Mouse (Mus musculus): ENCODE data around the gene Cybc1. TPM values are rescaled to one million over a fixed set of nuclear protein-coding genes. Genes with fewer than 3 reads are reported as not detected.

Cybc1 gene
- polyA plus RNA-seq, 1 experiment from 2014 or later = 37.9 TPM

DNA sequence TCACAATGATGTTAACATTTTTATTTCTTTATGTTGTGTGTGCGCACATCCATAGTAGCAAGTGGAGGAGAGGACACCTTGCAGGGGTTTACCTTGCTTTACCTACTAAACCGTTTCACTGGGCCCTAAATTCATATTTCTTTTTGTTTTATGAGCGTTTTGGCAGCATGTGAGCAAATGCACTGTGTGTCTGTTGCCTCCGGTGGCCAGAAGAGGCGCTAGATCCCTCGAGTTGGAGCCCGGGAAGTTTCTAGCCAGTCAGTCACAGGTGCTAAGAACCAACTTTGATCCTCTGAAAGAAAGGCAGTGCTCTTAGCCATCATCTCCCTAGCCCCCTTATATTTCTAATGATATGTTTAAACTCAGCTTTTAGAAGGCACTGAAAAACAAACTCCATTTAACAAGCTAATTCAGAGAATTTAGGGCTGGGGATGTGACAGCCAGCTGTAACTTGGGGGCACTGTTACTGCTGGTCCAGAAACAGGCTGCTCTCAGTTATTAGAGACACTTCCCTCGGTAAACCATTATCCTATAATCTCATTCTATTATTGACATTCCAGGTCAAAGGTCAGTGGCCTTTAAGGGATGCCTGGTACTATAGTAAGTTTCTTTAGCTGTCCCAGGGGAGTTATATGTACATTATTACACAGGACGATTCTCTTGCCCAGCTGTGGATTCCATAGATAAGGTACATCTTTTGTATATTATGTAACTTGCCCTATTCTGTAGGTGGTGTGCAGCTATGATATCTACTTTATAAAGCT, 6.5 kb upstream of the Cybc1 start:
- H3K4me1 ChIP-seq = peaks cover 7% of the 10 kb centered on the region; the same call in 1 of the 2 replicates
- peak overlapping the region; percentile 99 for H3K27ac ChIP-seq
- H3K9me3 ChIP-seq = no peaks in the 10 kb centered on the region
- ATAC-seq (ENCODE audit: insufficient number of reproducible peaks, insufficient read depth, low FRiP score, low TSS enrichment) = no peak
- 26% methylated on average over 9 of the region's 9 CpGs for WGBS
- peak overlapping the region; percentile 54 for H3K4me2 ChIP-seq (replicated peaks)
- H3K9ac ChIP-seq = 0 out of 2 replicates have a peak overlapping the region, but pooled peaks have one; percentile 54
- peak overlapping the region; percentile 76; the same call in 1 of the 2 replicates for H3K4me3 ChIP-seq
- H3K27me3 ChIP-seq = no peaks in the 10 kb centered on the region
- 0 out of 2 replicates have a peak, but pooled peaks cover 14% of the 10 kb centered on the region for H3K36me3 ChIP-seq

DNA sequence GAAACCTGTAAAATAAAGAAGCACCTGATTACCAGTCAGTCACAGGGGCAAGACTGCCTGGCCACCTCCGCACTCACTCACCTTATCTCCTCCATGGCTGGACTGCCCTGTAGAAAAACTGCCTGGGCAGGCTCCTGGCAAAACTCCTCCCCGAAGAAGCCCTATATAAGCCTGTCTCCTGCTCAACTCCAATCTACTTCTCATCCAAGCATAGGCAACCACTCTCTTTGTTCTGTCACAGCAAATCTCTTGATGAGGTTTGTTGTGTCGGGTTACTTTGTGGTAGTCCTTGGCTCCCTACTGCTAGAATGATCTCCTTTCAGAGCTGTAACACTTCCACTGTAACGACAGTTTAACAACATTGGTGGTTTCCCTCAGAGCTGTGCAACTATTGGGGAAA, 3.6 kb upstream of the Cybc1 start:
- no peak for ATAC-seq (ENCODE audit: insufficient number of reproducible peaks, insufficient read depth, low FRiP score, low TSS enrichment)
- no peak overlapping the region for H3K9ac ChIP-seq
- peaks cover 11% of the 10 kb centered on the region for H3K4me1 ChIP-seq
- H3K4me3 ChIP-seq = no peak overlapping the region
- no peaks in the 10 kb centered on the region for H3K9me3 ChIP-seq
- 39% methylated on average over 4 of the region's 4 CpGs for WGBS
- H3K27me3 ChIP-seq = no peaks in the 10 kb centered on the region
- H3K36me3 ChIP-seq = no peaks in the 10 kb centered on the region
- no peak overlapping the region for H3K4me2 ChIP-seq (replicated peaks)
- no peak overlapping the region for H3K27ac ChIP-seq

DNA sequence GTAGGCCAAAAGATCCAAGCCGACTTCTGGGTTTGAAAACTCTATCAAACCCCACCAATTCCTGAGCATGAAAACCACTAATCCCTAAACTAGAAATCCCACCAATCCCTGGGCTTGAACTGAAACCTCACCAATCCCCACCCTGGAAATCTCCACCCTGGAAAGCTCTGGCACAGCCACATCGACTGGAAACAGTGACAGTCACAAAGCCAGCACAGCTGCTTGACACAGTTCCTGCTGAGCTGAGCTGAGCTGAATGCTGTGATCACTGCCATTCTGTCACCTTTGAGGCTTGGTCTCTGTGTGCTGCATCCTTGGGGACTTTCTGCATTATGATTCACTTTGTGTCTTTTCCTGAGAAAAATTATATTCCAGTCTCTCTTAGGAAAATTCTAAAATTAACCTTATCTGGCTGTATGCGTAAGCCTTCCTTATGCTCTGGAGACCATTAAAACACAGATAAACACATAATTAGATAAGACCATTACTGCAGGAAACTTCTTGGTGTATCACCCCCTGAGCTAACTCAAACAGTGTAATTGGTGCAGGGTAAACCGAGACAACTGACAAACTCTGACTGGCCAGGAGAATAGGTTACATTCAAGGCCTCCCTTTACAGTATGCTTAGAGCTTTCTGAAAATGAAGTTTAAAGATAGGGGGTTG, 2.6 kb upstream of the Cybc1 start:
- Histone ChIP-seq H3K9me3 (no peaks in the 10 kb centered on the region), H3K36me3 (peaks cover 4% of the 10 kb centered on the region; the same call in 1 of the 2 replicates), H3K9ac (no peak overlapping the region), H3K4me2 (replicated peaks) (no peak overlapping the region), H3K4me1 (peaks cover 12% of the 10 kb centered on the region), H3K27ac (no peak overlapping the region), H3K4me3 (no peak overlapping the region), H3K27me3 (no peaks in the 10 kb centered on the region)
- 49% methylated on average over 4 of the region's 4 CpGs for WGBS
- no peak for ATAC-seq (ENCODE audit: insufficient number of reproducible peaks, insufficient read depth, low FRiP score, low TSS enrichment)

DNA sequence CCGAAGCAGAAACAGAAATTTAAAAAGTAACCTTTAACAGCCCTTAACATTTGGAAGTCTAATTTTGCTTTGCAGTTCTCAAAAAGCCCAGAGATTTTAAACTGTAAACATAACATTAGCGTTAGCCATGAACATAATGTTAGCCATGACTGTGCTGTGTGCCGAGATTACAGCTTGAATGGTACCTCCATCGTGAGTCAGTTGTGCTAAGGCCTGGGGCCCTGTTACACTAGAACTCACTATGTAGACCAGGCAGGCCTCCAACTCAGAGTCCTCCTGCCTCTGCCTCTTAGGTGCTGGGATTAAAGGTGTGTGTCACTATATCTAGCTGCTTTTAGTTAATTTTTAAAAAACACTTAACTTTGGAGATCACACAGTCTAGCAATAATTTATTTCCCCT, 2.1 kb upstream of the Cybc1 start:
- H3K36me3 ChIP-seq = peaks cover 10% of the 10 kb centered on the region; the same call in 1 of the 2 replicates
- peaks cover 12% of the 10 kb centered on the region for H3K4me1 ChIP-seq
- no peaks in the 10 kb centered on the region for H3K27me3 ChIP-seq
- no peak for ATAC-seq (ENCODE audit: insufficient number of reproducible peaks, insufficient read depth, low FRiP score, low TSS enrichment)
- H3K4me3 ChIP-seq = no peak overlapping the region
- H3K9ac ChIP-seq = no peak overlapping the region
- 79% methylated on average over 4 of the region's 4 CpGs for WGBS
- H3K9me3 ChIP-seq = no peaks in the 10 kb centered on the region
- H3K4me2 ChIP-seq (replicated peaks) = no peak overlapping the region
- no peak overlapping the region for H3K27ac ChIP-seq

DNA sequence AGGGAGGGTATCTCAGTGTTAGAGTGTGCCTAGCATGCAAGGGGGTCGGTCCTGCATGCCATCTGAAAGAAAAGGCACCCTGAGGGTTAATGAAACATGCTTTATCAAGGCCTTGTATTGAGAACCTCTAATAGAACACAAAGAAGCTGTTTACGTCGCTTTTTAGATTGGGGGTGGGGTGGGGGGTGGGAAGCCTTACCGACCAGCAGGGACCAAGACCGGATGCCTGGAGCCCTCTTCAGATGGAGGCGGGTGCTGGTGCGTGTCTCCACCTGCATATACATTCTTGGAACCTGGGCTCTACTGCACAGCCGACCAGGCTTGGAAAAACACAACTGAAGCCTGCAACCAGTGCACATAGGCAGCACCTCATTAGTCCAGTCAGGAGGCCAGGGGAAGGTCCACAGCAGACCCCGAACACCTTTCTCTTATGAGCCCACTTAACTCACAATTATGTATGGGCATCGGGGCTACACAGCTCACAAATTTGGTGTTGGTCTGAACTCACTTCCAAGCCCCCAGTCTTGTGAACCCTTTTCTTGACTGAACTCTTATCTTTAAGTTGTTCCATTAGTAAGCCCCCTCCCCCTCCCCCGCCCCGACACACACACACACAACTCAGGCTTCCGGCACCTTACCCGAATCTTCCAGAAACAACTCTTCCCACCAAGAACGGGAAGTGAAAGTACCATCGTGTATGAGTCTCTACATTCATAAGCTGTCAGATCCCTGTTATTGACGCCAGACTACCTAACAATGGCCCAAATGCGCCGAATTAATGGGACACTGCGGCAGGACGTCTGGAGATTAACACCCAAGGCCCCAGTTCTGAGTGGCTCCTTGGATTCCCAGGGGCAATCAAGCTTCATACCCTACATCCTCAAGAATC, 749 bp downstream of the Cybc1 start:
- Histone ChIP-seq H3K27me3 (no peaks in the 10 kb centered on the region), H3K4me1 (peaks cover 12% of the 10 kb centered on the region), H3K9ac (peak overlapping the region; percentile 70), H3K36me3 (peaks cover 38% of the 10 kb centered on the region), H3K4me3 (peak overlapping the region; percentile 76), H3K4me2 (replicated peaks) (peak overlapping the region; percentile 79), H3K9me3 (no peaks in the 10 kb centered on the region), H3K27ac (peak overlapping the region; percentile 57)
- ATAC-seq (ENCODE audit: insufficient number of reproducible peaks, insufficient read depth, low FRiP score, low TSS enrichment) = no peak
- 30% methylated on average over 21 of the region's 21 CpGs for WGBS

DNA sequence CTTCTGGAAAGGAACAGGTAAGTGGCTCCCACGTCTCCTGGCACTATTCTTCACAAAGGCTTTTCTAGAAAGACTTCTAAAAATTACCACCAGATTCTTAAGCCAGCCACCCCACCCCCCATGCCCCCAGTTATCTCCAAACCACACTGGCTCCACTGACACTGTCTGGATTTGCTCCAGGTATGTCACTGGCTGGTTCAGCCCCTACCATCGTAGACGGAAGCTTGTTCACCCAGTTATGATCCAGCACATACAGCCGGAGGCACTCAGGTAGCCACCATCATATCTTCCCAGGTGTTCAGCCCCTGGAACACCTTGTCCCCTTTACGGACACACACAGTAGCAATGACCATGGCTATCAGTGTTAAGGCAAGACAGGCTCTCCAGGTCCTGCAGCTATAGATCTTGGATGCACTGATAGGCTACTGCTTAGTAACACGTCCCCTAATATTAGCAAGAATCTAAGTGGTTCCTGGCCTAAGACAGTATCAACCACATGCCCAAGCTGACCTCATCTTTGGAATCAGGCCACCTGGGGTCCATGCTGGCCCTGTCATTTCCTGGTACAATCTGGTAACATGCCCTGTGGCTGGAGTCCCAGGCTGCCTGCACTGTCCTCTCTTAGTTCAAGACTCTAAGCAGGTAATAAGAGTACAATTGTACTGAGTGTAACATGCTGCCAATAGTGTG, 7.7 kb downstream of the Cybc1 start:
- Histone ChIP-seq H3K9ac (no peak overlapping the region), H3K4me1 (no peaks in the 10 kb centered on the region), H3K4me2 (replicated peaks) (no peak overlapping the region), H3K9me3 (no peaks in the 10 kb centered on the region), H3K27ac (no peak overlapping the region), H3K4me3 (no peak overlapping the region), H3K27me3 (no peaks in the 10 kb centered on the region), H3K36me3 (peaks cover 89% of the 10 kb centered on the region)
- no peak for ATAC-seq (ENCODE audit: insufficient number of reproducible peaks, insufficient read depth, low FRiP score, low TSS enrichment)
- WGBS = 93% methylated on average over 6 of the region's 6 CpGs

DNA sequence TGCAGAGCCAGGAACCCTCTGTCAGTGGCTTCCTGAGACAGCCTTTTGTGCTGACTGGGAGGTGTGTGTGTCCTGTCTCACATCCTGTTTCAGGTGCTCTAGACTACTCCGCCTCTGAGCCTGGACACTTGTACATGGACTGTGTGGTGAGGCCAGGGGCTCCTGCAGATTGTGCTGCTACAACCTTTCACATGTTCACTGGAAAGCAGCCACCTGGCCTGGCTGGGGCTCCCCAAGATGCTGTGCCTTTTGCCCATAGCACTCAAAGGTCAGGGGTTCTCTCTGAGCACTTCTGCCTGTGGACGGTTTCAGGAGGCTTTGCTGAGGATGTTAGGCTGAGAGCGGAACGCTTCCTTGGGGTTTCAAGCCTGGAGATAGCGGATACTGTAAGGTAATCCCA, 8.4 kb downstream of the Cybc1 start:
- 84% methylated on average over 5 of the region's 5 CpGs for WGBS
- no peak overlapping the region for H3K27ac ChIP-seq
- no peak overlapping the region for H3K4me3 ChIP-seq
- no peak overlapping the region for H3K4me2 ChIP-seq (replicated peaks)
- H3K36me3 ChIP-seq = peaks cover 89% of the 10 kb centered on the region
- H3K9ac ChIP-seq = no peak overlapping the region
- H3K4me1 ChIP-seq = no peaks in the 10 kb centered on the region
- H3K9me3 ChIP-seq = no peaks in the 10 kb centered on the region
- no peak for ATAC-seq (ENCODE audit: insufficient number of reproducible peaks, insufficient read depth, low FRiP score, low TSS enrichment)
- H3K27me3 ChIP-seq = no peaks in the 10 kb centered on the region

DNA sequence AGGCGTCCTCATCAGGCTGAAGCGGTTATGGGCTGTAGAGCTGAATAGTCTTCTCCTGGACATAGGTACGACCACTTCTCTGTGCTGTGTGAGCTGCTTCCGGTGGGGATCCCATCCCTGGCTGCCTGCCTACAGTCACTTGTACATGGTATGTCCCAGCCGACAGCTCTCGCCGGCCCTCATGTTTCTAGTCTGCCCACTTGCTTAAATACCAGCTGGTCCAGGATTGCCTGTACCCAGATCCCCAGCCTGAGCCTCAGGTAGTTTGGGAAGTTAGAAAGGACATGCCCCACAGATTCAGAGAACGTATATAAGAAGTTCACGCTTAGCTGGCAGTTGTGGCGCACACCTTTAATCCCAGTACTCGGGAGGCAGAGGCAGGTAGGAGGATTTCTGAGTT, 9.3 kb downstream of the Cybc1 start:
- H3K4me1 ChIP-seq = no peaks in the 10 kb centered on the region
- no peak overlapping the region for H3K9ac ChIP-seq
- peaks cover 82% of the 10 kb centered on the region for H3K36me3 ChIP-seq
- no peaks in the 10 kb centered on the region for H3K9me3 ChIP-seq
- WGBS = 91% methylated on average over 11 of the region's 11 CpGs
- H3K27me3 ChIP-seq = no peaks in the 10 kb centered on the region
- no peak overlapping the region for H3K4me3 ChIP-seq
- H3K27ac ChIP-seq = no peak overlapping the region
- ATAC-seq (ENCODE audit: insufficient number of reproducible peaks, insufficient read depth, low FRiP score, low TSS enrichment) = no peak
- no peak overlapping the region for H3K4me2 ChIP-seq (replicated peaks)

DNA sequence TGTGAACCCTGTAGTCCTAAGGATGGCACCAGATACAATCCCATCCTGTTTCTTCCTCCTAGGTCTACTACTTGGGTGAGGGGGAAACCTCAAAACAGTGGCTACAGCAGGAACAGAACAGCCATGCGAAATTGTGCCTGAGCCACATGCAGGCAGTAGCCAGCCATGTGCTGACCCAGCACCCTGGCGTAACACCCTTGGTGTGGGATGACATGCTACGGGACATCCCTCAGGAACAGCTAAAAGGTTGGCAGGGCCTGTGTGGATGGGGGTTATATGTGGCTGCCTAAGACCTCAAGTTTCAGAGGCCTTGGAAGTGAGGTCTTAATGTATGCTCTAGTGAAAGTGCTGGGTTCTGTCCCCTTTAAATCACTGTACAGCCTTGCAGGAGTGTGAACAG, 12.3 kb downstream of the Cybc1 start:
- Histone ChIP-seq H3K36me3 (peaks cover 58% of the 10 kb centered on the region), H3K27ac (no peak overlapping the region), H3K9ac (no peak overlapping the region), H3K4me2 (replicated peaks) (no peak overlapping the region), H3K27me3 (no peaks in the 10 kb centered on the region), H3K4me3 (no peak overlapping the region), H3K4me1 (no peaks in the 10 kb centered on the region), H3K9me3 (no peaks in the 10 kb centered on the region)
- ATAC-seq (ENCODE audit: insufficient number of reproducible peaks, insufficient read depth, low FRiP score, low TSS enrichment) = no peak
- 96% methylated on average over 3 of the region's 3 CpGs for WGBS

DNA sequence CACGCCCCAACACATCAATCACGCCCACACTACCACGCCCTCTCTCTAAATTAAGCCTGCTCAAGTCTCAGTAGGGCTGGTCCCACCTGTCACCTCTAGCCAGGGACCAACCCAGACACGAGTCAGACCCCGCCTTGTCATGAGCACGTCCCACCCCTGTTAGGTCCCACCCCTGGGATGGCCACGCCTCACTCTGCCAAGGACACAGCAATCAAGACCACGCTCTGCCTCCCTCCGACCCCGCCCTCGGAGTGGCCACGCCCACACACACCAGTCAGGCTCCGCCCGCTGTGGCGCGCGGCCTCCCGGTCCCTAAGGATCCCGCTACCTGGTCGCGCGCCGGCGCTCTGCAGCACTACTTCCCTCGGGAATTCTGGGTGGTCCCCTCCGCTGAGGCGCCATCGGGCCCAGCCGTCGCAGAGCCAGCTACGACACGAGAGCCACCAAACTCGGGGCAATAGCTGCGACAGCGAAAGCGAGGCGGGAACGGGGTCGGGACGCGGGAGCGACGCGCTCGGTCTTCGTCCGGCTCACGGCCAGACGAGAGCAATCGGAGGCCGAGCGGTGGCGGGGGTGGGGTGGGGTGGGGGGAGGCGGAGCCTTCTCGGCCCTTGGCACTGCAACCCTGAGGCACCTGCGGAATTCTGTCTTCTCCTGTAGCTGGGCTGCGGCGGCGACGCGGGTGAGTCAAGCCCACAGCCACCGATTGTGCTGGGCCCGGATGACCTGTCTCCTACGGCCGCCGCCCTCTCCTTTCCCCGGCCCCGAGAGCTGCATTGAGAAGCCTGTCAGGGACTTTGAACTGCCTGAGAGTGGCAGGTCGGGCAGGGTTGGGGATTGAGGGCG, 24.7 kb downstream of the Cybc1 start, which contains the start of the genes Hexdc and Ogfod3:
Gene Hexdc, plus strand, starts transcription at position 273 of the 846 bp plus-strand sequence.
Gene Ogfod3, minus strand, starts transcription at position 551 of the 846 bp plus-strand sequence.
- peak; percentile 97 for ATAC-seq (ENCODE audit: insufficient number of reproducible peaks, insufficient read depth, low FRiP score, low TSS enrichment)
- Histone ChIP-seq H3K27ac (peak within 1 kb of the TSS; percentile 83), H3K4me1 (peaks cover 10% of the 10 kb centered on the region), H3K9ac (peak within 1 kb of the TSS; percentile 68), H3K4me2 (replicated peaks) (peak within 1 kb of the TSS; percentile 82), H3K36me3 (peaks cover 7% of the 10 kb centered on the region), H3K9me3 (no peaks in the 10 kb centered on the region), H3K27me3 (no peaks in the 10 kb centered on the region), H3K4me3 (peak within 1 kb of the TSS; percentile 74)
- under 1% methylated on average over 70 of the region's 70 CpGs for WGBS

All from embryonic facial prominence, embryonic 12.5 days (tissue).